Comparison of ENCODE assay signal across 8 mouse cellular contexts in genomic region chr8:108101131-108101530, GRCm38 (mm10).
DNase-seq lines count a peak whose midpoint lies in the region; ATAC-seq lines count a peak whose summit lies in the region.

No protein-coding gene starts in this region.

- no peaks in the 10 kb centered on the region for H3K9me3 ChIP-seq in embryonic facial prominence, embryonic 12.5 days

- H3K27me3 ChIP-seq in embryonic facial prominence, embryonic 12.5 days = no peaks in the 10 kb centered on the region

- no peak for ATAC-seq in embryonic facial prominence, embryonic 12.5 days (ENCODE audit: insufficient number of reproducible peaks, insufficient read depth, low FRiP score, low TSS enrichment)
- ATAC-seq in megakaryocyte-erythroid progenitor cell, adult 5-6 weeks (replicated peaks; ENCODE audit: low FRiP score, low TSS enrichment, poor library complexity, severe bottlenecking) = no peak

- no peak overlapping the region for H3K4me2 ChIP-seq in embryonic facial prominence, embryonic 12.5 days (replicated peaks)

- H3K4me3 ChIP-seq in embryonic facial prominence, embryonic 12.5 days = no peak overlapping the region

- H3K4me1 ChIP-seq in embryonic facial prominence, embryonic 12.5 days = peaks cover 12% of the 10 kb centered on the region

- no peaks in the 10 kb centered on the region for H3K36me3 ChIP-seq in embryonic facial prominence, embryonic 12.5 days

- H3K27ac ChIP-seq in embryonic facial prominence, embryonic 12.5 days = 0 out of 2 replicates have a peak overlapping the region, but pooled peaks have one; percentile 23

- WGBS in embryonic facial prominence, embryonic 12.5 days = 72% methylated on average over 8 of the region's 8 CpGs

- DNase-seq in cerebellum, adult 9-10 months = peak; percentile 5
- DNase-seq in cerebellum, adult 9-11 months = no peak
- peak; percentile 67 for DNase-seq in ES-CJ7 (ENCODE audit: low read depth, low spot score)
- DNase-seq in layer of hippocampus, adult 18-20 months (ENCODE audit: low spot score in 2 of 2) = peak; percentile 45 to 83
- peak; percentile 52 for DNase-seq in lung, postnatal 14 days
- DNase-seq in right cerebral cortex, postnatal 4 days = peak; percentile 74

- no peak overlapping the region for H3K9ac ChIP-seq in embryonic facial prominence, embryonic 12.5 days
